Mouse (Mus musculus): ENCODE measurements at regions not wholly inside any gene's neighbourhood (a gene's known extent, or its start where the extent isn't known, plus 50 kb on each side); places are given as distances from the start of the nearest gene placed in this dataset.

DNA sequence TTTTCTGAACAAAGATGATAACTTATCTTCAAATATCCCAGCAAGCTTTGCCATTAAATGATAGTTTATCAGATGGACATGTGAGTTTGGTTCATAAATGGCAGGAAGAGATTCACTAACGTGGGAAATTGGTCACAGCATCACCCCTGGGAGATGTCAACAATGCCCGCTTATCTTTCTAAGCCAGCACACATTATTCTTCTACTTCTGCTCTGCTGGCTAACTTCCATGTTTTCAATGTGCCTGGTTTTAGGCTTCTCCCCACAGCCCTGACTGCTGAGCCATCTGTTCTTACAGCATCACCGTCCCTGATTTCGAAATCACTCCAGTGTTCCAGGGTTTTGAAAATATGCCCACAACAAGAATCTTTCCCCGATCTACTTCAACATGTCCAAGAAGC, 2175.4 kb downstream of the 9330182O14Rik start:
- no peak for DNase-seq (ENCODE audit: low spot score)

DNA sequence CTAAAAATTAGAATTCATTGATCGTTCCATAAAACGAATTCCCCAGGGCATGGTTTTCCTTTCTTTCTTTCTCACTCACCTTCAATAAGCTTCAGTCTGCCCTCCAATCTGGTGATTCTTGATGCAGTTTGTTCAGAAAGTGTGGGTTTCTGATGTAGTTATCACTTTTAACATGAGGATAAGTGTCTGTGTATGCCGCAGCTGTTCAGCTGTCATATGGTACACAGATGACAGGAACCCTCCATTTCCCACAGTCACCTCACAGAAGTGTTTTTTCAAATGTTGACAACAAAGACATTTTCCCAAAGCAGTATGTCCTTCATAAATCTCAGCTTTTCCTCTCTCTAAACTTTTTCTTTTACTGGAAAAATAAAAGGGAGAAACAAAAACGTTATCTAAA, 2177.0 kb downstream of the 9330182O14Rik start:
- no peak for DNase-seq (ENCODE audit: low spot score)

DNA sequence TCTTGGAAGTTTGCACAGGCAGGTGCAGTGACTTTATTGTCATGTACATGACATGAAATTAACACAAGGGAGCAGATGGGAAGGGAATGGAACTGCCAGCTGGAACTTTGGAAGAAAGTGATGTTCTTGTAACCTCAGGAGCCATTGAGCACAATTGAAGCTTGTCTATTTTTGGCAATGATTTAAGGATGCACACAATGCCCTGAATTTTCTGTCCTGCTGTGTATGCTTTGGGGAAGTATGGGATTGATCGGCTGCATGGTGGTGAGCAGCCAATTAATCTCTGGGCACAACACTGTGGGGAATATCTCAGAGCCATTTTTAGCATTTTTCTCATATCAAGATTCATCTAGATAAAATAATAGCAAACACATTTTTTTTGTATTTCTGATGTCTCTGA, 2186.2 kb downstream of the 9330182O14Rik start:
- DNase-seq (ENCODE audit: low spot score), result no peak

DNA sequence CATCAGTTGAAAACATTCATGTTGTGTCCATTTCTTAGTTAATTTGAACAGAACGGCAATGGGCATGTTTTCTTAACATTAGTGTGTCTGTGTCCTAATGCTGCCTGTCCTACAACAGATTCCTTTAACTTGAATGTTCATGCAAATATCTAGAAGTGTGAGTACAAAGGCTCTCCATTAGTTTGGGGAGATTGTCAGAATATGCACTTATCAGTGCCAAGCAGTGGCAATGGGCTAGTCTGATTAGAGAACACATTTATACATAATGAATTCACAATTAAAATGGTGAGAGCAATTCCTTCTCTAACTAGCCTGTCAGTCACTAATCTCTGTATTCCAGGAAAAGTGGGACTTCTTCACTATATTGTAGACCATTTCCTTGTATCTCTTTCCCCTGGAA, 2188.8 kb downstream of the 9330182O14Rik start:
- DNase-seq (ENCODE audit: low spot score), result no peak

DNA sequence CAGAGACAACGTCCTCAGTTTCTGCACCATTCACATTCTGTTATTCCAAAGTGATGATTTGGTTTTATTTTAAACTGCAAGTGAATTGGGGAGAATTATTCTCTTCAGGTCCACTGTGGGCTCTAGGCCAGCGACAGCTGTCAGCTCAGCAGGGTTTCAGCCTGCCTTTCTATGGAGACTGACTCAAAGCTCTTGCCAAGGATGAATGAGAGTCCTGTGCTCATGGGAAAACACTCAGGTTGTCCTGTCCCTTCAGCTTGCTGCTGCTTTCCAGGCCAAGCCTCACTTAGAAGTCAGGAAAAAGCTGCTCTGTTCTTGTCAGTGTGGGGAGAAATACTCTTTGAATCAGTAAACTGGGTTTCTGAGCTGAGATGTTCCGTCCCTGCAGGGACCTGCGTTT, 2191.1 kb downstream of the 9330182O14Rik start:
- no peak for DNase-seq (ENCODE audit: low spot score)

DNA sequence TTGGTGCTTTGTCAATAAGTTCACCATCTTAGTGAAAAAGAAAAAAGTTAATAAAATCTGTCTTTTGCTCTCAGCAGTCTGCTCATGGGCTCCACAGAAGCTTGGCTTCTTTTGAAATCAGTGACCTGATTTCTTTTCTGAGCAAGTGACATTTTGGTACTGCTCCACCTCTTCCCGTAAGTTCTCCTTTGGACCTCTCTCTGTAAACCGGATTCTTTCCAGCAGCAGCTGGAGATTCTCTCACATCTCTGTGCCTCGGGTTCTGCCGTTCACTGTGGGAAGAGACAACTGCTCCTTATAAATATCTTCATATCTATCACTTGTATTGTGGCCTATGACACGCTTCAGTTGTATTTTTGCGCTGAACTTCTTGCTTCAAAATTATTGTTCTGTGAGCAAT, 2194.4 kb downstream of the 9330182O14Rik start:
- DNase-seq (ENCODE audit: low spot score), result no peak

DNA sequence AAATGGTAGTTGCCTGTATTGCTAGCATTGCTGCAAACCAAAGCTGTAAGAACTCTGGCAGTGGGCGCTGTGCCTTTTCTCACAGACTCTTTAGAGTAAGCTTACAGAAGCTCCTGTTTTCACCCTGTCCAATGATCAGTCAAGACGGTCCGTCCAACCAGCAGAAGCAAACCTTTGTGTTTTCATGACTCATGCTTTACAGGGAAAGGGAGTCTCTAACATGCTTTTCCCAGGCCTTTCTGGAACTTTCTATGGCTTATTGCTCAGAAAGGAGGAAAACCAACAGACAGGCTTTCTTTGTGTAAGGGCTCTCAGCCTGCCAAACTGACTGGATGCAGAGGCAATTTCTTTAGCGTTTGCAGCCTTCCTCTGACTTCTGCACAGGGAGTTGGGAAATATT, 2195.6 kb downstream of the 9330182O14Rik start:
- no peak for DNase-seq (ENCODE audit: low spot score)

DNA sequence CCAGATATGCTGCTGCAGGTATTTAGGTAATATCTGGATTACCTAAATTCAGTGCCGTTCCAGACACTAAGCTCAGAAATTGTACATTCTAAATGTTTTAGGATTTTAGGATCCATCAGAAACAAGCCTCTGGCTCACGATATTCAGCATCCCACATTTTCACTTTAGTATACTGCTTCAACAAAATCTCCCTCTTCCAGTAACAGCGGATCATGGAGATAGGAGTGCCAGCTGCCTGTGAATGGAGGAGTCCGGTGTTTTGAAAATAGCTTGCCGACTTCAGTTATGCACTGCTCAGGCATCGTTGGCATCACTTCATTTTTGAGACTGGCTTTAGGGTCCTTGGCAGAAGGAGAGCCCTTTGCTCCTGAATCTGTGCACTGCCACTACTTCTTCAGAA, 2199.5 kb downstream of the 9330182O14Rik start:
- no peak for DNase-seq (ENCODE audit: low spot score)

DNA sequence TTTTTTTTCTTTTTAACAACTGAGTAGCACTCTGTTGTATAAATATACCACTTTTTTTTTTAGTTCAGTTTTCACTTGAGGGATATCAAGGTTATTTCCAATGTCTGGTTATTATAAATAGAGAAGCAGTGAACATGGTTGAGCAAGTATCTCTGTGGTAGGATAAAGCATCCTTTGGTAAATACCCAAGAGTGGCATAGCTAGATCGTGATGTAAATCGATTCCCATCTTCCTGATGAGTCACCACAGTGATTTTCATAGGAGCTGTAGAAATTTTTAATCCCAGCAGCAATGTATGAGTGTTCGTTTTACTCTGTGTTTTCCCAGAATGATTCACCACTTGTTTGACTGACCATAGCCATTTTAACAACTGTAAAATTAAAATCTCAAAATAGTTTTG, 2212.0 kb downstream of the 9330182O14Rik start:
- no peak for DNase-seq (ENCODE audit: low spot score)

DNA sequence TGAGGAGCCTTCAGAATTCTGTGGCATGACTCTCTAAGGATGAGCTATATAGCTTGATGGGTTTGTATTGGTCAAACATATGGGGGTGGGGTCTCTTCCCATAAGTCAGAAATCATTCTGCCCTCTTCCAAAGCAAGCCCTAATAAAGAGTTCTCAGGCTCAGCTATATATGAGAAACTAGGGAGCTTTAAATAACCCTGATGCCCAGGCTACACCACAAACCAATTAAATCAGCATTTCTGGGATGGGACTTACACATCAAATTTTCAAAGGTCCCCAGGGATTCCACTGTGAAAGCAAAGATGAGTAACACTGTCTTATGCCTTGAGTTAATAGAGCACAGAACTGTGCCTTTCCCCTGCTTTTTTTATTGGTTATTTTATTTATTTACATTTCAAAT, 2227.7 kb downstream of the 9330182O14Rik start:
- no peak for DNase-seq (ENCODE audit: low spot score)

DNA sequence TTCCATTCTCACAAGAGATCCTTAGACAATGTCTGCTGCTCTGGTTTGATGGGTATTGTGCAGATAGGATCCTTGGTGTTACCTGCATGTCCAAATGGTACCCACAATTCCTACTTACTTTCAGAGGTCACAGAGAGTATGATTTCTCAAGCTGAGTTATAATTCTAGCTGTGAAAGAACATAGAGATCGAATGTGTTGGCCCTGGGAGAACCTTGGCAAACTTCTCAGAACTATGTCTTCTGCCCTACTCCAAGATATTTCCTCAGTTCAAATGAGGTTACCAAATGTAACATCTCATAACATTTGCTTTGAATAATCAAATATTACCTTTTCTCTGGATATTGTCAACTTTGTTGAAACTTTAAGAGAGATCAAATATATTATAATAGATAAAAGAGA, 2230.8 kb downstream of the 9330182O14Rik start:
- DNase-seq (ENCODE audit: low spot score), result no peak

DNA sequence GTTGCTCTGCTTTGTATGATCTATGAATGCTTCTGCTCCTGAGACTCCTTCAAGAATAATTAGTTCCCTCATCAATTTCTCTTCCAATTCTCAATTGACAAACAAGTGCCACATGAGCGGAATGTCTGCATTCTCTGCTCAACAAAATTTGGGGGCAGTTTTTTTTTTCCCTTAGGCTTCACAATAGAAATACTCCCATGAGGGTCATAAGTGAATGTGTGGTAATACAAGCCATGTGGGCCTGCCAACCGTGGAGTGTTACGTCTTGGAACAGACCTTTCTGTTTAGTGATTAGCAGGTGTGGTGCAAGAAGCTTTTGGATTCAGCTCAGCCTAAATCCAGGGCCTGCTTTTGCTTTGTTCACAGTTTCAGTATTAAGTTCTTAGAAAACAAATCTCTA, 2232.6 kb downstream of the 9330182O14Rik start:
- no peak for DNase-seq (ENCODE audit: low spot score)

DNA sequence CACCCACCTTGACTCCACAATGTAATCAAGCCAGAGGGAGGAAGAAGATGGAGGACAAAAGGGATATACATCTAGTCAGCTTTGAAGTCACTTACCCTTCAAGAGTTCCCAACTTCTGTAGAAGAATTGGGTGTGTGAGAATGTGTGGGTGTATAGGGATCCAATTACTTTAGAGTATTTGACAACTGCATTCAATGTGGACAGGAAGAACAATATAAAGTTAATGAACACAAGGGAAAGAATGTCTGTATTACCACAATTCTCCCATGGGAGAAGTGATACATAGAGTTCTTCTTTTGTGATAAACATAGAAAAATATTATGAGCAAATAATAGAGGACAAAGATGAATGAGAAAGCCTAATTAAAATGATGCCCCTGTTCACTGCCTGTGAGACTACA, 2235.4 kb downstream of the 9330182O14Rik start:
- no peak for DNase-seq (ENCODE audit: low spot score)

DNA sequence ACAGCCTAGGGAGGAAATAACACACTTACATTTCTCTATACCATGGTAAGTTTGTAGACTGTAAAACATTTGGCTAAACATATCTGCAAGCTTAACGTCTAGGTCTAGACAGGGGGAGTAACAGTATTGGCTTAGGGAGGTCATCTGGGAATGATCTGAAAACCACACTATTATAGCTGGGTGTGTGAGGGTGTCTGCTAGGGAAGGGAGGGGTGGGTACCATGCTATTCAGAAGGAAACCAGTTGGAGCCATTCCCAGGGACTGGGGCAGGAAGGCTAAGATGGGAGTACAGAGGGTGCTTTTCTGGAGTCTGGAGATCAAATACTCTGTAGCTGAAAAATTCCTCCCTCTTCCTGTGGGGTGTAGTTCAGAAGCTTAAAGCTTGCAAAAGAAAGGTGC, 2235.9 kb downstream of the 9330182O14Rik start:
- DNase-seq (ENCODE audit: low spot score), result no peak

DNA sequence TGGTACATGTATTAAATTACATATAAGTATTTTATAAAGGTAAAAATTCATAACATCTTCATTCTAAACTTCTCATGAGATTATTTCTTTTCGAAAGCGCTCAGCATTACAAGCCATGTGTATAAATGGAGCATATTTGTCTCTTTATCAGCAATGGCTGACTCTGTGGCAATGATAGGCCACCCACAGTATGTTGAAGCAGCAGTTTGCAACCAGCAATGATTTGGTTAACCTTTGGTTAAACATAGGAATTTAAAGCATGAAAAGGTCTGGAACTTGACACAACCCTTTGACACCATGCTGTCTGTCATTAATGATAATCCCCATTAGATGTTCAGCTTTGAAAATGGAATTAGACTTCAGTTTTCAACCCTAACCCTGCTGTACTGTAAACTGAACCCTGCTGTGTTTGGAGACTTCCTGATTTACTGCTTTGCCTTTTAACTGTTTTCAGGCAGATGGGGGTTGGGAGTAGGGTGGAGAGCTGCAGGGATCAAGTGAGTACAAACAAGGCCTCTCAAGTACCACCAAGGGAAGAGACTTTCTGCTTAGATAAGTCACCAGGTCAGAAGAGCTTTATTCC, 2238.6 kb downstream of the 9330182O14Rik start:
- no peak for DNase-seq (ENCODE audit: low spot score)

All from urinary bladder, postnatal 10 days (tissue).